Mouse (Mus musculus) gastrocnemius, adult 18-20 months (tissue): Measurements from ENCODE around the gene Qprt. TPM values are rescaled to one million over a fixed set of nuclear protein-coding genes. Genes with fewer than 3 reads are reported as not detected.

ENCODE experiments used
- DNase-seq: peaks from one replicate; pipeline ENCODE4 v3.0.0; 2021; ENCODE audit warnings: low spot score
- total RNA-seq, 2 experiments: library from RNA; stranded (reverse); gene quantifications; 2 replicates each; pipeline ENCODE4 v1.2.3; 2021

Gene Qprt
- total RNA-seq, 2 experiments from 2014 or later: 0.37 to 0.55 TPM

- DNase-seq: no peak
These were observed 56.5 kb downstream of the Qprt start for GRCm38 (mm10) chr7:127065538-127065937.

Other genes with a start within 250 kb of the Qprt start
- gene Taok2, start 237.5 kb downstream of the Qprt start, total RNA-seq: 10 to 100 TPM; 19.7 to 21.9 TPM
- gene Tmem219, start 199.3 kb downstream of the Qprt start, total RNA-seq: 10 to 100 TPM in 1 of 2 experiments, 1 to 10 TPM in 1; 9.9 to 12.1 TPM
- 1 to 10 TPM; 2.6 to 2.7 TPM for gene Kctd13, start 193.3 kb downstream of the Qprt start, total RNA-seq
- gene Asphd1, start 172.6 kb downstream of the Qprt start, total RNA-seq: not detected
- gene Sez6l2, start 171.7 kb downstream of the Qprt start, total RNA-seq: 1 to 10 TPM in 1 of 2 experiments, under 1 TPM in 1; 0.87 to 1.2 TPM
- gene Cdipt, start 146.3 kb downstream of the Qprt start, total RNA-seq: 10 to 100 TPM; 30.7 to 31.5 TPM
- under 1 TPM in 1 of 2 experiments, not detected in 1; 0.24 TPM for gene Cdiptos, start 146.1 kb downstream of the Qprt start, total RNA-seq
- 10 to 100 TPM; 27.5 to 40.9 TPM for gene Mvp, start 107.6 kb downstream of the Qprt start, total RNA-seq
- 1 to 10 TPM in 1 of 2 experiments, not detected in 1; 1.7 TPM for gene Pagr1b, start 105.7 kb downstream of the Qprt start, total RNA-seq
- gene Pagr1a, start 104.9 kb downstream of the Qprt start, total RNA-seq: 10 to 100 TPM in 1 of 2 experiments, 1 to 10 TPM in 1; 7.9 to 10.3 TPM
- gene Gm42742, start 101.1 kb downstream of the Qprt start, total RNA-seq: 10 to 100 TPM; 12.9 to 16.9 TPM
- under 1 TPM in 1 of 2 experiments, not detected in 1; 0.84 TPM for gene Prrt2, start 101.0 kb downstream of the Qprt start, total RNA-seq
- 10 to 100 TPM; 64.3 to 66.3 TPM for gene Maz, start 95.2 kb downstream of the Qprt start, total RNA-seq
- gene Kif22, start 79.8 kb downstream of the Qprt start, total RNA-seq: 1 to 10 TPM; 1.2 to 1.7 TPM
- gene Zg16, start 34.9 kb downstream of the Qprt start, total RNA-seq: not detected
- under 1 TPM; 0.50 to 0.93 TPM for gene AI467606, start 30.9 kb downstream of the Qprt start, total RNA-seq
- under 1 TPM; 0.07 to 0.14 TPM for gene Spn, start 15.6 kb upstream of the Qprt start, total RNA-seq
- 10 to 100 TPM; 25.1 to 26.8 TPM for gene Cd2bp2, start 73.8 kb upstream of the Qprt start, total RNA-seq
- 10 to 100 TPM; 26.4 to 29.5 TPM for gene Tbc1d10b, start 86.2 kb upstream of the Qprt start, total RNA-seq
- over 10,000 TPM; 24,635 to 28,732 TPM for gene Mylpf, start 86.7 kb upstream of the Qprt start, total RNA-seq
- 1 to 10 TPM; 4.2 to 4.6 TPM for gene Zfp553, start 110.8 kb upstream of the Qprt start, total RNA-seq
- 1 to 10 TPM; 1.0 to 1.3 TPM for gene Sept1, start 110.9 kb upstream of the Qprt start, total RNA-seq
- gene Zfp771, start 122.0 kb upstream of the Qprt start, total RNA-seq: 10 to 100 TPM; 19.7 to 21.1 TPM
- 10 to 100 TPM; 32.6 TPM for gene Dctpp1, start 138.5 kb upstream of the Qprt start, total RNA-seq
- gene Sephs2, start 151.8 kb upstream of the Qprt start, total RNA-seq: 10 to 100 TPM; 34.7 to 34.9 TPM
- under 1 TPM; 0.21 to 0.33 TPM for gene Itgal, start 174.0 kb upstream of the Qprt start, total RNA-seq
- gene Zfp768, start 223.4 kb upstream of the Qprt start, total RNA-seq: 10 to 100 TPM; 36.4 to 41.6 TPM